Comparison of ENCODE assay signal across 8 mouse cellular contexts in the genomic region with DNA sequence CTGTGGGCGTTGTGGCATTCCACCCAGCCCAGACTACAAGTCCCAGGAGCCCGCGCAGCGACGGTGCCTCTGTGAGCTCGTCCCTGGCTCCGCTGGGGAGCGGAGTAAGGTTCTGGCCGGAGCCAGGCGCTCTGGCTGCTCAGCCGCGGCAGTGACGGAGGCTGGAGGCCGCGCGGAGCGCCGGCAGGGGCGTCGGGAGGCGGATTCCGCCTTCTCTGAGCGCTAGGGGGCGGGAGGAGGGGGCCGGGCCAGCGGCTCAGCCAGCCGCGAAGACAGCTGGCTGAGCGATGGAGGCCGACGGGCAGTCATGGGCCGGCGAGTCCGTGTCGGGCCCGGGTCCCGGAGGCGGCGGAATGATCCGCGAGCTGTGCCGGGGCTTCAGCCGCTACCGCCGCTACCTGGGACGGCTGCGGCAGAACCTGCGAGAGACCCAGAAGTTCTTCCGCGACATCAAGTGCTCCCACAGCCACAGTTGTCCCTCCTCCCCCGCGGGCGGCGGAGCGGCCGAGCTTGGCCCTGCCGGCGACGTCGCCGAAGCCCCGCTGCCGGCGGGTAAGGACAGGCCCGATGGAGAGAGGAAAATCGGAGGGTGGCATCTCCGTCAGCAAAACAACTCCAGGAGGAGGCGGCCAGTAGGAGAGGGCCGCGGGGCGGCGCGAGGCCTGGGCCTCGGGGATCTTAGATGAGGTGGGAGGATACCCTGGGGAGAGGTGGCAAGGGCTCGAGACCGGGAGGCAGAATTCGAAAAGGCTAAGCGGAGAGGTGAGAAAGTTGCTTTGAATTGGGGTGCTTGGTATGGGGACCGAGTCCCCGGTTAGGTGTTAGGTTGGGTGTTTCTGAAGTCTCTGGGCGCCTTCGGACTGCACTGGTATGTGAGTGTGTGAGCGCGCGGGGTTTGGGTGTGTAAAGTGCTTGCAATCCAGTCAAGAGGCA. TPM values are rescaled to one million over a fixed set of nuclear protein-coding genes. Genes with fewer than 3 reads are reported as not detected.
A peak's percentile ranks its signal among the peaks of the same experiment; 100 is the strongest.
DNase-seq lines count a peak whose midpoint lies in the region; ATAC-seq and TF ChIP-seq lines count a peak whose summit lies in the region.

A gene (plus strand): TSS at position 237 of the 933 bp plus-strand sequence.

- peaks cover 27% of the 10 kb centered on the region for H3K4me1 ChIP-seq in embryonic facial prominence, embryonic 13.5 days
- peaks cover 15% of the 10 kb centered on the region; the same call in 1 of the 2 replicates for H3K4me1 ChIP-seq in kidney, adult 2 months (ENCODE audit: control insufficient read depth, insufficient read depth, low read length)
- peaks cover 17% of the 10 kb centered on the region for H3K4me1 ChIP-seq in limb, embryonic 12.5 days (replicated peaks)
- H3K4me1 ChIP-seq in midbrain, embryonic 15.5 days, result peaks cover 25% of the 10 kb centered on the region
- H3K4me1 ChIP-seq in spleen, adult 2 months (ENCODE audit: control insufficient read depth, insufficient read depth, insufficient read length), result no peaks in the 10 kb centered on the region; the same call in 1 of the 2 replicates

- peak; percentile 96 for ATAC-seq in embryonic facial prominence, embryonic 13.5 days (ENCODE audit: insufficient number of reproducible peaks, insufficient read depth, low FRiP score, low TSS enrichment, low read depth)
- peak; percentile 97 for ATAC-seq in limb, embryonic 12.5 days (ENCODE audit: insufficient number of reproducible peaks, insufficient read depth, low FRiP score, low TSS enrichment, low read depth)
- ATAC-seq in midbrain, embryonic 15.5 days (replicated peaks), result peak; percentile 98

- TF ChIP-seq POLR2A in kidney, adult 2 months (IDR thresholded peaks at IDR 0.05; ENCODE audit: low read depth, low read length), result peak; percentile 57
- peak; percentile 28 for TF ChIP-seq POLR2A in spleen, adult 2 months (IDR thresholded peaks at IDR 0.05; ENCODE audit: low read depth, low read length)

- H3K36me3 ChIP-seq in embryonic facial prominence, embryonic 13.5 days, result 0 out of 2 replicates have a peak, but pooled peaks cover 2% of the 10 kb centered on the region
- H3K36me3 ChIP-seq in kidney, adult 2 months (ENCODE audit: control insufficient read depth, insufficient read depth, low read length), result no peaks in the 10 kb centered on the region
- H3K36me3 ChIP-seq in limb, embryonic 12.5 days, result peaks cover 5% of the 10 kb centered on the region
- H3K36me3 ChIP-seq in midbrain, embryonic 15.5 days (replicated peaks), result no peaks in the 10 kb centered on the region
- H3K36me3 ChIP-seq in spleen, adult 2 months (ENCODE audit: control insufficient read depth, insufficient read depth, low read length), result no peaks in the 10 kb centered on the region

- H3K4me3 ChIP-seq in embryonic facial prominence, embryonic 13.5 days, result peak within 1 kb of the TSS; percentile 81
- peak within 1 kb of the TSS; percentile 80 for H3K4me3 ChIP-seq in kidney, adult 2 months (ENCODE audit: insufficient read depth, low read depth, low read length)
- peak within 1 kb of the TSS; percentile 80 for H3K4me3 ChIP-seq in limb, embryonic 12.5 days (replicated peaks)
- H3K4me3 ChIP-seq in midbrain, embryonic 15.5 days, result peak within 1 kb of the TSS; percentile 91
- H3K4me3 ChIP-seq in spleen, adult 2 months (ENCODE audit: extremely low read depth, insufficient read depth, insufficient read length), result peak within 1 kb of the TSS; percentile 63

- H3K27me3 ChIP-seq in embryonic facial prominence, embryonic 13.5 days, result no peaks in the 10 kb centered on the region
- no peaks in the 10 kb centered on the region for H3K27me3 ChIP-seq in kidney, adult 2 months (replicated peaks; ENCODE audit: control insufficient read depth, insufficient read depth, low read length)
- no peaks in the 10 kb centered on the region for H3K27me3 ChIP-seq in limb, embryonic 12.5 days
- H3K27me3 ChIP-seq in midbrain, embryonic 15.5 days (replicated peaks), result no peaks in the 10 kb centered on the region
- H3K27me3 ChIP-seq in spleen, adult 2 months (ENCODE audit: control insufficient read depth, insufficient read depth, low read length), result no peaks in the 10 kb centered on the region

- WGBS in embryonic facial prominence, embryonic 13.5 days, result under 1% methylated on average over 85 of the region's 85 CpGs
- under 1% methylated on average over 85 of the region's 85 CpGs for WGBS in kidney, adult 2 months
- WGBS in limb, embryonic 12.5 days, result under 1% methylated on average over 85 of the region's 85 CpGs
- under 1% methylated on average over 77 of the region's 85 CpGs for WGBS in midbrain, embryonic 15.5 days
- WGBS in spleen, adult 2 months, result 2% methylated on average over 84 of the region's 85 CpGs

- peak; percentile 98 for DNase-seq in 3134 (ENCODE audit: extremely low read depth, insufficient read length, low spot score)
- peak; percentile 96 for DNase-seq in adrenal gland, postnatal 36 days
- DNase-seq in heart, adult 18-20 months, result peak; percentile 93 to 97
- peak; percentile 97 for DNase-seq in kidney, adult 2 months
- DNase-seq in spleen, adult 2 months (ENCODE audit: low read depth in 1 of 2, low spot score in 2 of 2), result peak; percentile 72 to 80

- TF ChIP-seq CTCF in kidney, adult 2 months (conservative IDR thresholded peaks at IDR 0.05; ENCODE audit: insufficient read depth, insufficient read length, low read depth, low read length), result peak; percentile 45
- 0 out of 2 replicates have a peak, but pooled peaks have one; percentile 47 for TF ChIP-seq CTCF in spleen, adult 2 months (IDR thresholded peaks at IDR 0.05; ENCODE audit: extremely low read depth, insufficient read depth, insufficient read length, insufficient replicate concordance)

- H3K27ac ChIP-seq in embryonic facial prominence, embryonic 13.5 days, result peak within 1 kb of the TSS; percentile 95
- peak within 1 kb of the TSS; percentile 70 for H3K27ac ChIP-seq in kidney, adult 2 months (ENCODE audit: insufficient read depth, low read depth, low read length)
- peak within 1 kb of the TSS; percentile 96 for H3K27ac ChIP-seq in limb, embryonic 12.5 days
- peak within 1 kb of the TSS; percentile 91 for H3K27ac ChIP-seq in midbrain, embryonic 15.5 days
- peak within 1 kb of the TSS; percentile 76 for H3K27ac ChIP-seq in spleen, adult 2 months (ENCODE audit: insufficient read depth, low read length)

- H3K9me3 ChIP-seq in embryonic facial prominence, embryonic 13.5 days, result no peaks in the 10 kb centered on the region
- no peaks in the 10 kb centered on the region for H3K9me3 ChIP-seq in limb, embryonic 12.5 days
- H3K9me3 ChIP-seq in midbrain, embryonic 15.5 days, result no peaks in the 10 kb centered on the region

- peak within 1 kb of the TSS; percentile 92 for H3K9ac ChIP-seq in embryonic facial prominence, embryonic 13.5 days
- peak within 1 kb of the TSS; percentile 91 for H3K9ac ChIP-seq in limb, embryonic 12.5 days (replicated peaks)
- H3K9ac ChIP-seq in midbrain, embryonic 15.5 days, result peak within 1 kb of the TSS; percentile 91

- peak within 1 kb of the TSS; percentile 73 for H3K4me2 ChIP-seq in embryonic facial prominence, embryonic 13.5 days
- H3K4me2 ChIP-seq in limb, embryonic 12.5 days, result peak within 1 kb of the TSS; percentile 68
- H3K4me2 ChIP-seq in midbrain, embryonic 15.5 days, result peak within 1 kb of the TSS; percentile 89

RNA-seq across cellular contexts. Expression of the gene that starts here (rescaled TPM):
- 10 to 100 TPM; 22.5 to 23.1 TPM for total RNA-seq in adrenal gland, postnatal 36 days (2021)
- polyA plus RNA-seq in embryonic facial prominence, embryonic 13.5 days (2015; fragmentation: Nextera tagmentation; extraction: Ambion mirVana), result 16.1 and 17.7 TPM in 2 replicates
- 10 to 100 TPM; 15.2 to 15.3 TPM for total RNA-seq in heart, adult 18-20 months (2021)
- 13.0 and 13.9 TPM in 2 replicates for polyA plus RNA-seq in kidney, adult 2 months (2012; rRNA removed)
- 21.2 and 21.3 TPM in 2 replicates for polyA plus RNA-seq in limb, embryonic 12.5 days (2016; fragmentation: Nextera tagmentation; extraction: Ambion mirVana)
- 12.1 and 12.4 TPM in 2 replicates for polyA plus RNA-seq in midbrain, embryonic 15.5 days (2015; fragmentation: Nextera tagmentation; extraction: Ambion mirVana)
- 4.6 and 5.3 TPM in 2 replicates for polyA plus RNA-seq in spleen, adult 2 months (2012; rRNA removed)

Comparison
In these comparisons a context has a peak if more than half of its experiments do, and no peak if none do; other contexts are left out.
1. Peak in every context shown above with its lines: DNase-seq, ATAC-seq, H3K4me3 ChIP-seq and H3K27ac ChIP-seq.